Mouse (Mus musculus) left cerebral cortex, adult 8-10 months (tissue): ENCODE results near the gene Rtca. TPM values are rescaled to one million over a fixed set of nuclear protein-coding genes. Genes with fewer than 3 reads are reported as not detected.

Experiments
- DNase-seq, 2 experiments: peaks; one replicate each; pipeline ENCODE4 v3.0.0; 2022; ENCODE audit warnings: low spot score in 2 of 2
- total RNA-seq, 4 experiments: library from RNA; stranded (reverse); gene quantifications; 2 replicates each; pipeline ENCODE4 v1.2.4; 2022

Rtca gene
- 10 to 100 TPM; 56.7 to 60.9 (median 59.1) TPM for total RNA-seq

GRCm38 (mm10) chr3:116507772-116508351 is at the start of gene Rtca:
Rtca (minus strand) TSS chr3:116508208.
- peak; percentile 94 to 95 for DNase-seq

GRCm38 (mm10) chr3:116551362-116551761 is 43.4 kb upstream of the Rtca start:
- no peak for DNase-seq

- DNase-seq: no peak
These were observed 39.4 kb upstream of the Rtca start for GRCm38 (mm10) chr3:116547430-116547829.

- DNase-seq: no peak
These were observed 34.5 kb upstream of the Rtca start for GRCm38 (mm10) chr3:116542532-116542931.

- no peak for DNase-seq
These were observed 34.1 kb upstream of the Rtca start for GRCm38 (mm10) chr3:116542070-116542469.

GRCm38 (mm10) chr3:116537200-116537573 is 29.2 kb upstream of the Rtca start:
- no peak for DNase-seq

GRCm38 (mm10) chr3:116536428-116537199 is 28.6 kb upstream of the Rtca start:
- DNase-seq: no peak

GRCm38 (mm10) chr3:116530826-116531225 is 22.8 kb upstream of the Rtca start:
- peak in 1 of 2 experiments; percentile 22 for DNase-seq

- DNase-seq: no peak
These were observed 21.7 kb upstream of the Rtca start for GRCm38 (mm10) chr3:116529741-116530140.

- DNase-seq: no peak
These were observed 12.2 kb upstream of the Rtca start for GRCm38 (mm10) chr3:116520141-116520761.

- DNase-seq: peak; percentile 64 to 86
These were observed 5.1 kb upstream of the Rtca start, which contains the start of gene Dbt for GRCm38 (mm10) chr3:116512904-116513716. Dbt (plus strand) TSS chr3:116513070.

- DNase-seq: peak in 1 of 2 experiments; percentile 30
These were observed 4.3 kb upstream of the Rtca start for GRCm38 (mm10) chr3:116512151-116512903.

- no peak for DNase-seq
These were observed 12.3 kb downstream of the Rtca start for GRCm38 (mm10) chr3:116495671-116496070.

GRCm38 (mm10) chr3:116493658-116494057 is 14.3 kb downstream of the Rtca start:
- DNase-seq: no peak

- DNase-seq: no peak
These were observed 16.0 kb downstream of the Rtca start for GRCm38 (mm10) chr3:116491923-116492454.

GRCm38 (mm10) chr3:116490920-116491319 is 17.1 kb downstream of the Rtca start:
- DNase-seq: no peak

- DNase-seq: no peak
These were observed 24.7 kb downstream of the Rtca start for GRCm38 (mm10) chr3:116483271-116483670.

GRCm38 (mm10) chr3:116482724-116483123 is 25.3 kb downstream of the Rtca start:
- DNase-seq: no peak

- DNase-seq: no peak
These were observed 27.1 kb downstream of the Rtca start for GRCm38 (mm10) chr3:116480937-116481336.

- no peak for DNase-seq
These were observed 27.9 kb downstream of the Rtca start for GRCm38 (mm10) chr3:116480119-116480518.

GRCm38 (mm10) chr3:116477351-116477750 is 30.7 kb downstream of the Rtca start:
- no peak for DNase-seq
